Mouse (Mus musculus) lung, postnatal 0 days (tissue): ENCODE results near the gene Dnase2b. TPM values are rescaled to one million over a fixed set of nuclear protein-coding genes. Genes with fewer than 3 reads are reported as not detected.

ENCODE experiments used
- ATAC-seq: fragments of 200-750 bp; cut with Nextera tagmentation; 2 replicates; pipeline ENCODE4 v1.8.0; 2017; ENCODE audit warnings: moderate library complexity
- DNase-seq: peaks from one replicate; pipeline ENCODE4 v3.0.0-alpha.2; 2016; ENCODE audit warnings: low spot score
- H3K27ac ChIP-seq: fragments of 300-500 bp; sonication (generic); 2 replicates; pipeline ENCODE4 v1.5.1; 2014; ENCODE audit warnings: antibody characterized with exemption, mild to moderate bottlenecking, low read length, mixed read lengths
- H3K27me3 ChIP-seq: fragments of 300-500 bp; sonication (generic); replicated peaks from 2 replicates; pipeline ENCODE4 v1.6.1; 2014; ENCODE audit warnings: low read length, mixed read lengths; ENCODE audit not compliant: insufficient read depth
- H3K36me3 ChIP-seq: fragments of 300-500 bp; sonication (generic); 2 replicates; pipeline ENCODE4 v1.6.1; 2014; ENCODE audit warnings: low read length, mixed read lengths; ENCODE audit not compliant: insufficient read depth
- H3K4me1 ChIP-seq: fragments of 300-500 bp; sonication (generic); 2 replicates; pipeline ENCODE4 v1.6.1; 2014; ENCODE audit warnings: antibody characterized with exemption, low read depth, low read length, mixed read lengths; ENCODE audit not compliant: insufficient read depth
- H3K4me2 ChIP-seq: fragments of 300-500 bp; sonication (generic); replicated peaks from 2 replicates; pipeline ENCODE4 v1.6.1; 2014; ENCODE audit warnings: low read depth, mild to moderate bottlenecking, low read length, moderate library complexity, mixed read lengths
- H3K4me3 ChIP-seq: fragments of 300-500 bp; sonication (generic); 2 replicates; pipeline ENCODE4 v1.5.1; 2014; ENCODE audit warnings: low read depth, low read length
- H3K9ac ChIP-seq: fragments of 300-500 bp; sonication (generic); replicated peaks from 2 replicates; pipeline ENCODE4 v1.6.1; 2014; ENCODE audit warnings: low read depth, mild to moderate bottlenecking
- H3K9me3 ChIP-seq: fragments of 300-500 bp; sonication (generic); 2 replicates; pipeline ENCODE4 v1.6.1; 2016; ENCODE audit warnings: low read length, mixed read lengths
- CTCF ChIP-seq: IDR thresholded peaks from 2 replicates; pipeline ENCODE4 v1.5.1; 2016; ENCODE audit warnings: antibody characterized with exemption, mild to moderate bottlenecking
- EP300 ChIP-seq: IDR thresholded peaks from 2 replicates; pipeline ENCODE4 v1.6.1; 2016; ENCODE audit warnings: antibody characterized with exemption, mild to moderate bottlenecking, control low read depth
- WGBS: fragments of 180-500 bp; shearing (Covaris S2); extraction: QIAGEN DNeasy Blood & Tissue Kit; methylation state at CpG from one replicate; pipeline ENCODE4 v1.1.7; 2014; 5-methylcytosine and 5-hydroxymethylcytosine counted together
- polyA plus RNA-seq: library from polyadenylated mRNA; unstranded; fragments of >200 nt; fragmentation: Nextera tagmentation; extraction: Ambion mirVana; gene quantifications from 2 replicates; pipeline ENCODE4 v1.2.1, GENCODE M21; 2015

Gene Dnase2b
- polyA plus RNA-seq, 1 experiment from 2014 or later: 0.07 TPM

- no peaks in the 10 kb centered on the region for H3K27me3 ChIP-seq
- no peak overlapping the region for H3K27ac ChIP-seq
- no peaks in the 10 kb centered on the region for H3K4me1 ChIP-seq
- H3K9ac ChIP-seq: no peak overlapping the region
- H3K36me3 ChIP-seq: no peaks in the 10 kb centered on the region
- H3K4me2 ChIP-seq: no peak overlapping the region
- H3K4me3 ChIP-seq: no peak overlapping the region
- 63% methylated on average over 6 of the region's 6 CpGs for WGBS
- DNase-seq (no peak), ATAC-seq (no peak)
- TF ChIP-seq CTCF (no peak), EP300 (no peak)
- no peaks in the 10 kb centered on the region for H3K9me3 ChIP-seq
Observed at GRCm38 (mm10) chr3:146534986-146535385, 80.4 kb downstream of the Dnase2b start.

Other genes with a start within 250 kb of the Dnase2b start
- gene Ssx2ip, start 211.0 kb downstream of the Dnase2b start, polyA plus RNA-seq: 21.8 and 25.0 TPM in 2 replicates
- 14.8 and 15.9 TPM in 2 replicates for gene Ctbs, start 165.8 kb downstream of the Dnase2b start, polyA plus RNA-seq
- 4.4 and 5.8 TPM in 2 replicates for gene Spata1, start 115.8 kb downstream of the Dnase2b start, polyA plus RNA-seq
- 1,414 and 1,430 TPM in 2 replicates for gene Gng5, start 115.8 kb downstream of the Dnase2b start, polyA plus RNA-seq
- 38.4 and 39.8 TPM in 2 replicates for gene Rpf1, start 94.2 kb downstream of the Dnase2b start, polyA plus RNA-seq
- 0.29 and 0.63 TPM in 2 replicates for gene Uox, start 45.2 kb downstream of the Dnase2b start, polyA plus RNA-seq
- gene 4930503B20Rik, start 35.7 kb upstream of the Dnase2b start, polyA plus RNA-seq: not detected in 2 replicates
- gene Samd13, start 70.0 kb upstream of the Dnase2b start, polyA plus RNA-seq: 0.58 and 0.82 TPM in 2 replicates
- 37.5 and 40.9 TPM in 2 replicates for gene Prkacb, start 197.4 kb upstream of the Dnase2b start, polyA plus RNA-seq
- gene Ttll7, start 236.8 kb upstream of the Dnase2b start, polyA plus RNA-seq: 11.9 and 12.4 TPM in 2 replicates